Mouse (Mus musculus) cerebellum, adult (tissue): ENCODE measurements around the gene 4930535I16Rik.

Experiments
- ATAC-seq: cut with Nextera tagmentation; 2 replicates; pipeline ENCODE4 v1.9.2; 2017; ENCODE audit warnings: mild to moderate bottlenecking, moderate library complexity, mixed read lengths; ENCODE audit not compliant: insufficient number of reproducible peaks, low FRiP score, low TSS enrichment

Gene 4930535I16Rik

DNA sequence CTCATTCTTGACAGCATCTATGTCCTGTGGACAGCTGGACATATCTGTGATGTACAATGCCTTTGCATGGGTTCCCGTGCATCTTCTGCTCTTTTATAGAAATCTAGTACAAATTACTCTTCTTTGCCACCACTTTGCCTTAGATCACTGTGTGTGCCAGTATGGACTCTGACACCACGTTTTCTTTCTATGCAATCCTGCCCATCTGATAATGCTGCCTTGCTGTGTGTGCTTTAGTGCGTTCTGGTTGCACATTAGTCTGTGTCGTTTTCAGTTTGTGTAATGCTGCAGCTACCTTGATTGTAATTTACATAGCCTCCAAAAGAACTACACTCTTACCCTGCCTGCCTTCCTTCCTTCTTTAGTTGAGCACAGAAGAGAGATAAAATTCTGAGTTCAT, 6.3 kb downstream of the 4930535I16Rik start:
- ATAC-seq, result no peak

- ATAC-seq, result no peak
Measured at GRCm38 (mm10) chr4:123905126-123905668, 12.6 kb downstream of the 4930535I16Rik start.

DNA sequence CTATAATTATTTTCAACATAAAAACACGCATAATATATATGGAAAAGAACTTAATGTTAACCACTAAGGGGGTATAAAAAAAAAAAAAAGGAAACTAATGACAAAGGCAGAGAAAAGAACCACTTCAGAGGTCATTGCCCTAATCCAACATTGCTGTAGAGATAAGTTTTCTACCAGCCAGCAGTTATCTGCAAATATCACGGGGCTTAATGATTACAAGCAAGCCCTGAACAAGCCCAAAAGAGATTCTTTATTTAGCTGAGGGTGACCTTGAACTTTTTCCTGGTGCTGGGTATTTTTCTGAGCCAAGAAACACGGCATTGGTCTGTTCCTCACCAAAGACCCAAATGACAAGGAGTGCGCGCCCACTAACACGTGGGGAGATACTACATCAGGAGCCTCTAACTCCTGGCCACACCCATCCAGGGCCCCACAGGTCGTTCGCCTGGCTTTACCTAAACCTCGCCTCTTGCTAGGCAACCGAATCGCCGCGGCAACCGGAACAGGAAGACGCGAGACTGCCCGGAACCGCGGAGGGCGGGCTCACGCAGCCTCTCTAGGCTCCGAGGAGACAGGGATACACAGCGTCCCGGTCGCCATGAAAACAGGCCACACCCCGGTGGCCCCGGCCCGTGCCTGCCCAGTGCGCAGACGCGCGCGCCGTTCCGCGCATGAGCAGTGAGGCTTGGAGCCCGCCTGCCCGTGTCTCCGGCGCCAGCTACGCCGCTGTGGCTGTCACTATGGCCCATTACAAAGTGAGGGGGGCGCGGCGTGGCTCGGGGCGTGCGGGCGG, 13.3 kb downstream of the 4930535I16Rik start, which contains the start of gene Mycbp:
Gene Mycbp, plus strand, starts transcription at position 500 of the 793 bp plus-strand sequence.
- peak; percentile 100 for ATAC-seq

DNA sequence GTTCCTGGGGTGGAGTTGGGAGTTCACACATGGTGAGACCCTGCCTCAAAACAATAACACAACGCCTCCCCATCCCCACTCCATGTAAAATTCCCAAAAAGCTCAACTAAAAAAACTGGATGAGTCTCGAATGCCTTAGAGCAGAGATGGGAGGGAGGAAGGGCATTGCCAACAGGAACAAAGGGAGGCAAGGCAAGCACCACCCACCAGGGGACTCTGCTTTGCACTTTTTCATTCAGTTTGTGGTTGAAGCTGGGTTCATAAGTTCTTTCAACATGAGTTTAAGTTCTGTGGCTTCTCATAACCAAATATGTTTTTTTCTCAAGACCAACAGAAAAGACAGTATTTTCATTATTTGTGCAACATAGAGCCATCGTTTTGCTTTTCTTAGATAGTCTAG, 14.4 kb downstream of the 4930535I16Rik start:
- ATAC-seq, result no peak

DNA sequence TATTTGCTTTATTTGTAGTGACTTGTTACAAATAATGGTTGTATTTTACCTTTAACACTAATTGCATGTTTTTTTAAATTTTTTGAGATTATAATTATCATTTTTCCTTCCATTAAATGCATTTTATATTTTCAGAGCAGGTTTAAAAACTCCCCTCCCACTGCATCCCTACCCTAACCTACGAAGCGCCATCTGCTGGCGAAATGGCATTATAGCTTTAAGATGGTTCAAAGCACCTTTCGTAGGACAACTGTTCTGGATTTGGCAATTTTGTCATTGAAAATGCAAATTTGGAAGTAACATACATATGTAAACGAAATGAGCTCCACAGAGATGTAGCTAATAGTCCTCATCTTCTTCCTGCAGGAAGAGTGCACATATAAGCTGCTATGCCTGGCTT, 19.1 kb downstream of the 4930535I16Rik start:
- ATAC-seq, result no peak

DNA sequence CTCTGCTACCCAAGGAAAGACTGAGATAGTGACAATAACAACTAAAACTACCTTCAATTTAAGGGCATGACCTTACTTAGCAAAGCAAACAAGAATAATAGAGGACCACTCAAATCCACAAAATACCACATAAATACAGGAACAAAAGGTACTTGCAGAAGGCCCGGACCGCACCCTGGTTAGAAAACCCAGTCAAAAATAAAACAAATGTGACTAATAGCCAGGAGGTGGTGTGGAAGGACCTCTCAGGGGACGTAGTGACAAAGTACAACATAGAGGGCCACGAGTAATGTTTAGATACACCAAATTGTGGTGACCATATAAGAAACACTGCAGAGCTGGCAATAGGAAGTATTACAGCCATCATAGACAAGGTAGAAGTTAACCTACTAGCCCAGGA, 23.5 kb downstream of the 4930535I16Rik start:
- ATAC-seq, result no peak

DNA sequence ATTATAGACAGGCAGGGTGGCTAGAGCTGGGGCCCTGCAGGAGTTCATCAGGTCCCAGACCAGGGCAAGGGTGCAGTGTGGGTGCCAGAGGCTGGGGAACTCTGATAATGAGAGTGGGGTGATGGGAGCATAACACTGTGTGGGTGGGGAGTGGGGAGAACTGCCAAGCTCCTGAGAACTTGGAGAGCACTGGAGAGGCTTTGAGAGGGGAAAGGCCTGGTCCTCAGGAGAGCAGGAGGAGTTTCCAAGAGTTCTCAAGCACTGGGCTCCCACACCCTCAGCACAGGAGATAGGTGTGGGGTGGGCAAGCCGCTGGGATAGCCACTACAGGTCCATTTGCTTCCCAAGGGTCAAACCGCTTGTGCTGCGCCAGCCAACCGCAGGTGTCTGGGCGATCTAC, 24.1 kb downstream of the 4930535I16Rik start:
- ATAC-seq, result no peak
